13 mouse cellular contexts compared by ENCODE assay signal in genomic region chr7:43785286-43785685, GRCm38 (mm10). TPM values are rescaled to one million over a fixed set of nuclear protein-coding genes. Genes with fewer than 3 reads are reported as not detected.
A peak's percentile ranks its signal among the peaks of the same experiment; 100 is the strongest.
DNase-seq lines count a peak whose midpoint lies in the region; ATAC-seq and TF ChIP-seq lines count a peak whose summit lies in the region.
"Had no signal": no experiment of that assay in that cellular context is flagged by ENCODE, and none has a peak within 500 bp of the region (broad histone marks: within the 10 kb centered on the region; RNA-seq: fewer than 3 reads in every experiment).

No protein-coding gene starts in this region.

- no peak overlapping the region for H3K9ac ChIP-seq in CH12.LX (ENCODE audit: insufficient read depth, low read depth)
- H3K9ac ChIP-seq in forebrain, embryonic 15.5 days (replicated peaks): no peak overlapping the region
- H3K9ac ChIP-seq: hindbrain, embryonic 13.5 days; limb, embryonic 13.5 days; neural tube, embryonic 12.5 days had no signal

- dilution Hi-C loops in CH12.LX (cut with MboI; ENCODE audit: extremely low pct_ligation_motif_present, extremely low pct_unique_long_range_greater_than_20kb, low sequenced_read_pairs): no loop called here

- WGBS in forebrain, embryonic 15.5 days: 91% methylated on average over 1 of the region's 1 CpGs

- peak; percentile 12 for TF ChIP-seq RAD21 in CH12.LX (IDR thresholded peaks at IDR 0.05; ENCODE audit: low read depth, low read length)

- H3K9me3 ChIP-seq in CH12.LX (replicated peaks; ENCODE audit: low read length): no peaks in the 10 kb centered on the region
- no peaks in the 10 kb centered on the region for H3K9me3 ChIP-seq in forebrain, embryonic 15.5 days
- H3K9me3 ChIP-seq: heart, embryonic 10.5 days; hindbrain, embryonic 13.5 days; limb, embryonic 13.5 days; neural tube, embryonic 12.5 days had no signal

- no peaks in the 10 kb centered on the region for H3K79me2 ChIP-seq in CH12.LX (replicated peaks; ENCODE audit: control insufficient read depth, extremely low read depth, insufficient read depth, poor library complexity, severe bottlenecking)

- no peak for ATAC-seq in forebrain, embryonic 15.5 days (replicated peaks)

- no peak for TF ChIP-seq POLR2A in CH12.LX (IDR thresholded peaks at IDR 0.05; ENCODE audit: low read depth, low read length)

- H3K4me2 ChIP-seq in CH12.LX (ENCODE audit: insufficient read depth, low read depth, poor library complexity, severe bottlenecking): no peak overlapping the region
- no peak overlapping the region for H3K4me2 ChIP-seq in forebrain, embryonic 15.5 days (replicated peaks)
- H3K4me2 ChIP-seq: hindbrain, embryonic 13.5 days; limb, embryonic 13.5 days; neural tube, embryonic 12.5 days had no signal

- in situ Hi-C loops in CH12.LX (cut with MboI; ENCODE audit: low pct_ligation_motif_present, low pct_unique_long_range_greater_than_20kb, low sequenced_read_pairs): loop anchor here (25.0 kb wide), 1 partner anchor 298 kb away; the partner anchor contains the start of gene Iglon5

- peaks cover 5 to 7% of the 10 kb centered on the region in 2 experiments; a peak in 1 of 4 replicates for H3K4me1 ChIP-seq in CH12.LX (ENCODE audit: control insufficient read depth in 1 of 2, insufficient read depth in 2 of 2)
- peaks cover 5% of the 10 kb centered on the region for H3K4me1 ChIP-seq in forebrain, embryonic 15.5 days

- no peaks in the 10 kb centered on the region for H3K36me3 ChIP-seq in CH12.LX (replicated peaks in 1 of 2; ENCODE audit: control insufficient read depth in 1 of 2, insufficient read depth in 1 of 2, low read length in 1 of 2)
- H3K36me3 ChIP-seq in forebrain, embryonic 15.5 days: no peaks in the 10 kb centered on the region
- H3K36me3 ChIP-seq: heart, embryonic 10.5 days; hindbrain, embryonic 13.5 days; limb, embryonic 13.5 days; neural tube, embryonic 12.5 days had no signal

- H3K4me3 ChIP-seq in layer of hippocampus, adult 2 months: no peak overlapping the region
- no peak overlapping the region for H3K4me3 ChIP-seq in CH12.LX (replicated peaks in 1 of 3; ENCODE audit: low read depth in 2 of 3, low read length in 2 of 3, poor library complexity in 1 of 3)
- no peak overlapping the region for H3K4me3 ChIP-seq in forebrain, embryonic 15.5 days
- H3K4me3 ChIP-seq: heart, embryonic 10.5 days; hindbrain, embryonic 13.5 days; limb, embryonic 13.5 days; neural tube, embryonic 12.5 days had no signal

- TF ChIP-seq CTCF in layer of hippocampus, adult 2 months (conservative IDR thresholded peaks at IDR 0.05): peak; percentile 62
- TF ChIP-seq CTCF in CH12.LX (conservative IDR thresholded peaks at IDR 0.05 in 1 of 2, IDR thresholded peaks at IDR 0.05 in 1 of 2; ENCODE audit: low read depth in 2 of 2, low read length in 2 of 2): peak in 1 of 2 experiments; percentile 44; a peak in 2 of 4 replicates

- DNase-seq in layer of hippocampus, adult 2 months (ENCODE audit: low spot score in 2 of 2): no peak
- no peak for DNase-seq in layer of hippocampus, adult 8-10 months (ENCODE audit: low spot score in 2 of 2)
- DNase-seq in CH12.LX (ENCODE audit: extremely low read depth) (no peak), NIH3T3 (ENCODE audit: low read depth) (peak; percentile 77)
- peak; percentile 28 to 47 for DNase-seq in kidney, postnatal 25 days
- no peak for DNase-seq in frontal cortex, postnatal 10 days (ENCODE audit: low spot score in 2 of 2)

- H3K27ac ChIP-seq in layer of hippocampus, adult 2 months: 0 out of 2 replicates have a peak overlapping the region, but pooled peaks have one; percentile 18
- H3K27ac ChIP-seq in CH12.LX (ENCODE audit: insufficient read depth, low read depth): no peak overlapping the region
- H3K27ac ChIP-seq in forebrain, embryonic 15.5 days (replicated peaks): no peak overlapping the region
- H3K27ac ChIP-seq: heart, embryonic 10.5 days; hindbrain, embryonic 13.5 days; limb, embryonic 13.5 days; neural tube, embryonic 12.5 days had no signal

- H3K27me3 ChIP-seq in CH12.LX (replicated peaks): peaks cover 78% of the 10 kb centered on the region
- H3K27me3 ChIP-seq in forebrain, embryonic 15.5 days: 0 out of 2 replicates have a peak, but pooled peaks cover 4% of the 10 kb centered on the region

- no peak for TF ChIP-seq EP300 in CH12.LX (IDR thresholded peaks at IDR 0.05; ENCODE audit: low read length)

TF ChIP-seq in CH12.LX, 34 proteins besides CTCF, POLR2A, EP300 and RAD21:
- TF ChIP-seq JUN (IDR thresholded peaks at IDR 0.05; ENCODE audit: insufficient read depth, low read depth, low read length): no peak
- TF ChIP-seq SMC3 (IDR thresholded peaks at IDR 0.05; ENCODE audit: low read depth, low read length): peak; percentile 10

RNA-seq across cellular contexts. Expression of gene Klk10, which starts 4.5 kb away (rescaled TPM):
- 1 to 10 TPM; 1.5 to 1.7 TPM for total RNA-seq in layer of hippocampus, adult 2 months (2021)
- total RNA-seq in layer of hippocampus, adult 8-10 months (2022): 1 to 10 TPM in 2 of 4 experiments, under 1 TPM in 2; 0.92 to 1.5 (median 1.3) TPM
- total RNA-seq in CH12.LX (2012; rRNA removed): not detected in 2 replicates
- total RNA-seq in CH12.LX (2014; rRNA removed): not detected in 2 replicates
- polyA plus RNA-seq in CH12.LX (2012; ENCODE audit: insufficient read length, low read depth): not detected in 2 replicates
- polyA plus RNA-seq in forebrain, embryonic 15.5 days (2015; fragmentation: Nextera tagmentation; extraction: Ambion mirVana): 0.17 and 0.36 TPM in 2 replicates
- polyA plus RNA-seq: hindbrain, embryonic 13.5 days; neural tube, embryonic 12.5 days had no signal

RNA-seq across cellular contexts. Expression of gene Klk9, which starts 6.4 kb away (rescaled TPM):
- not detected for total RNA-seq in layer of hippocampus, adult 2 months (2021)
- total RNA-seq in layer of hippocampus, adult 8-10 months (2022): under 1 TPM in 1 of 4 experiments, not detected in 3; 0.23 TPM
- total RNA-seq in CH12.LX (2012; rRNA removed) (0.08 TPM in 1 of 2 replicates, not detected in the other), CH12.LX (2014; rRNA removed) (not detected in 2 replicates)
- not detected in 2 replicates for polyA plus RNA-seq in CH12.LX (2012; ENCODE audit: insufficient read length, low read depth)
- polyA plus RNA-seq in forebrain, embryonic 15.5 days (2015; fragmentation: Nextera tagmentation; extraction: Ambion mirVana): not detected in 2 replicates
- total RNA-seq: layer of hippocampus, postnatal 10 days had no signal
- polyA plus RNA-seq: embryonic facial prominence, embryonic 11.5 days; heart, embryonic 10.5 days; neural tube, embryonic 12.5 days had no signal

RNA-seq across cellular contexts. Expression of gene Klk11, which starts 10.9 kb away (rescaled TPM):
- not detected for total RNA-seq in layer of hippocampus, adult 2 months (2021)
- not detected for total RNA-seq in layer of hippocampus, adult 8-10 months (2022)
- not detected in 2 replicates for total RNA-seq in CH12.LX (2012; rRNA removed)
- total RNA-seq in CH12.LX (2014; rRNA removed): not detected in 2 replicates
- not detected in 2 replicates for polyA plus RNA-seq in CH12.LX (2012; ENCODE audit: insufficient read length, low read depth)
- not detected in 2 replicates for polyA plus RNA-seq in forebrain, embryonic 15.5 days (2015; fragmentation: Nextera tagmentation; extraction: Ambion mirVana)
- total RNA-seq: layer of hippocampus, postnatal 10 days had no signal
- polyA plus RNA-seq: embryonic facial prominence, embryonic 11.5 days; heart, embryonic 10.5 days; hindbrain, embryonic 13.5 days; neural tube, embryonic 12.5 days had no signal

RNA-seq across cellular contexts. Expression of gene Klk8, which starts 12.1 kb away (rescaled TPM):
- total RNA-seq in layer of hippocampus, adult 2 months (2021): 10 to 100 TPM; 25.2 to 27.6 TPM
- total RNA-seq in layer of hippocampus, adult 8-10 months (2022): 10 to 100 TPM; 18.3 to 25.9 (median 23.2) TPM
- 43.5 and 51.2 TPM in 2 replicates for total RNA-seq in CH12.LX (2012; rRNA removed)
- 2.3 and 5.5 TPM in 2 replicates for total RNA-seq in CH12.LX (2014; rRNA removed)
- 5.0 and 5.3 TPM in 2 replicates for polyA plus RNA-seq in CH12.LX (2012; ENCODE audit: insufficient read length, low read depth)
- polyA plus RNA-seq in forebrain, embryonic 15.5 days (2015; fragmentation: Nextera tagmentation; extraction: Ambion mirVana): 4.8 and 6.4 TPM in 2 replicates

RNA-seq across cellular contexts. Expression of gene Klk12, which starts 16.6 kb away (rescaled TPM):
- total RNA-seq in layer of hippocampus, adult 2 months (2021): not detected
- not detected for total RNA-seq in layer of hippocampus, adult 8-10 months (2022)
- total RNA-seq in CH12.LX (2012; rRNA removed) (not detected in 2 replicates), CH12.LX (2014; rRNA removed) (not detected in 2 replicates)
- polyA plus RNA-seq in CH12.LX (2012; ENCODE audit: insufficient read length, low read depth): not detected in 2 replicates
- polyA plus RNA-seq in forebrain, embryonic 15.5 days (2015; fragmentation: Nextera tagmentation; extraction: Ambion mirVana): not detected in 2 replicates
- total RNA-seq: layer of hippocampus, postnatal 10 days had no signal
- polyA plus RNA-seq: embryonic facial prominence, embryonic 11.5 days; heart, embryonic 10.5 days; hindbrain, embryonic 13.5 days; limb, embryonic 13.5 days; neural tube, embryonic 12.5 days had no signal

Comparison
In these comparisons a context has a peak if more than half of its experiments do, and no peak if none do; other contexts are left out.
1. DNase-seq: peak in NIH3T3 (single experiment) and kidney, postnatal 25 days (2 of 2); none in layer of hippocampus, adult 2 months (0 of 2), layer of hippocampus, adult 8-10 months (0 of 2), CH12.LX (single experiment) and frontal cortex, postnatal 10 days (0 of 2).